Mouse (Mus musculus): ENCODE results near the gene Wdr25. TPM values are rescaled to one million over a fixed set of nuclear protein-coding genes. Genes with fewer than 3 reads are reported as not detected.

The Wdr25 gene
- total RNA-seq, 2 experiments from 2014 or later = 3.8 to 4.3 TPM

DNA sequence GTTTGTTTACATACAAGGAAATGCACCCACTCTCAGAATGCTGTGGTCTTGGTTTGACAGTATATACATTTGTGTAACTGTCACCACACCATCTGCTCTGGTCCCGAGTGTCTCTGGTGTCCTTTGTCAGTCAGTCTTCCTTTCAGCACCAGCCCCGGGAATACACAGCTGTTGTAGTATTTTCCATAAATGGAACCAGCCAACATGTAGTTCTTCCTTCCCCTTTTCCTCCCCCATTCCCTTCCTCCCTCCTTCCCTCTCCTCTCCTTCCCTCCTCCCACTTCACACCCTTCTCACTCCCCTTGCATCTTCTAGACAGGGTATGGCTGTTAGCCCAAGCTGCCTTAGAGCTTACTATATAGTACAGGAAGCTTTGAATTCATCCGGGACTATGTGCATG, 36.0 kb downstream of the Wdr25 start:
- DNase-seq = no peak
- intact Hi-C loops (cut with DNase I) = no loop called here

DNA sequence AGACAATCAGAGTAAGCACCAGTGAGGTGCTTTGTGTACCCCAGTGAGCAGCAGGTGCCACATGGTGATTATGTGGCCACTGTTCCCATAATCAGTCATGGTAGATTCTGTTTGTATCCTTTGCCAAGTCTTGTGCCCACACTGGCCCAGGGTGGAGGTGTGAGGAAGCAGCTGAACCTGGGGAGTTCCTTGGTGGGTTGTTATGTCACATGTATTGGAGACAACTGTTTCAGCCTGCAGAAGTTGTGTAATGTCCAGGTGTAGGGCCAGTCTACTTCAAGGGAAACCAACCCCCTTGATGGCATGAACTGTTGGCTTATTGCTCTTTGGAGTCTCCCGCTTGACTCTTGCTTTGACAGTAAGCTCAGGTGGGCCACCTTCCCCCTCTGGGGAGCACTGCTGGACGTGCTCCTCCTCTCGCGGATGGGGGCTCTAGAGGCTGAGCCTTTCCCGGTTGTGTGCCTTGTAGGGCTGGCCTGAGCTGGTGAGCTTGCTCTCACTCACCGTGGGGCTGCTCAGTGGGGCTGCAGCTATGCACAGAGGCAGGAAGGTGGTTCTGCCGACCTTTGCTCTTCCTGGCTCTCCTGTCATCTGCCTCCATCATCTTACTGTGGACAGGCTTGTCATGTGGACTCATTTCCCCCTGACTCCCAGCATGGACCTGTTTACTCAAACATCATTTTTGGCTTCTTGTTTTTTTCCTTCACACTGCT, 38.1 kb downstream of the Wdr25 start:
- no peak for DNase-seq
- intact Hi-C loops (cut with DNase I) = no loop called here

DNA sequence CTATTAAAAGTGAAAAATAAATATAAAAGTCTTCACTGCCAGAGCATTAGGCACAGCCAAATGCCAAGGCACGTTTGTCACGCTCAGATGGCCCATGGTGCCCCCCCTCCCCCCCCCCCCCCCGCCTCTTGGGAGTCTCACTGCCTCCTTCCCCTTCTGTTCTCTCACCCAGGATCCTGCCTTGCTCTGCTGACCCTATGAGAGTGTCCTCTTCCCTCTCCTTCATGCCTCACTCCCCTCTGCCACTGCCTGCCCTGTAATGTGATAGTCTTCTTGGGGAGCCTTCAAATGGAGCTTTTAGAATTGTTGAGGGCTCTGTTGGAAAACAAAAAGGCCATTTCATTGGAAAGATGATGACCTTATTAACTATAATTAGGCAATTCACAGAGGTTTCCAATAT, 38.7 kb downstream of the Wdr25 start:
- intact Hi-C loops (cut with DNase I) = no loop called here
- no peak for DNase-seq

DNA sequence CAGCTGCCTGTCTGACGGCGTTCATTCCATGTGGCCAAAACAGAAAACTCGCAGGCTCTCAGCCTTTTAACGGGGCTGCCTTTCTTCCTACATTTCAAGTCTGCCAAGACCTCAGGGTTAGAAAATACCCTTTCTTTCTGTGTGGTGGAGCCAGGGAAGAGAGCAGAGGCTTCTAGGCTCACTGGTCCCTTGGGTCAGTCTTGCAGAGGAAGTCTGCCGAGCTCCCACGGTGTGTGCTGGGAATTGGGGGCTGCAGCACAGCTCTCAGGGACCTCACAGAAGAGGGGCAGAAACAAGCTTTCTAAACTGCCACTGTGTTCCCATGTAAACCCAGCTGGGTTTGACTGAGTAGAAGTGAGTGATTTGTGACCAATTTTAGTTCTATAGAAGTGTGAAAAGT, 40.8 kb downstream of the Wdr25 start:
- no peak for DNase-seq
- intact Hi-C loops (cut with DNase I) = no loop called here

DNA sequence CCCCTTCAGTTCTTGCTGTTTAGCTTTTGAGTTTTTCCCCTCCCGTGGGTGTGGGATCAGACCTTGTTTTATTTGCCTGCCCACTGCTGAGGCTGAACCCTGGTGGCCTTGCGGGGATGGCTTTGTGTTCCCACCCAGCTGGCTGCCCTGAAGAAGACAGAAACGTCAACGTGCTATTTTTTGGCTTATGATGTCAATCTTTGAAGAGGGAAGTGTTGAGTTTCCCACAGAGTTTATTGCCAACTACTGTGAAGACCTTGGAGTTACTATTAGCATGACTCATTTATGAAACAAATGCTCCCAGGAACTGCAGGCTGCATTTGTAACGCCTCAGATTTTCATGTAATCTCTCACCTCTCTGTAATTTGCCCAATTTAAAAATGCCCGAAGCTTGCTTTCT, 43.4 kb downstream of the Wdr25 start:
- DNase-seq = peak in 1 of 2 experiments; percentile 21
- intact Hi-C loops (cut with DNase I) = no loop called here

DNA sequence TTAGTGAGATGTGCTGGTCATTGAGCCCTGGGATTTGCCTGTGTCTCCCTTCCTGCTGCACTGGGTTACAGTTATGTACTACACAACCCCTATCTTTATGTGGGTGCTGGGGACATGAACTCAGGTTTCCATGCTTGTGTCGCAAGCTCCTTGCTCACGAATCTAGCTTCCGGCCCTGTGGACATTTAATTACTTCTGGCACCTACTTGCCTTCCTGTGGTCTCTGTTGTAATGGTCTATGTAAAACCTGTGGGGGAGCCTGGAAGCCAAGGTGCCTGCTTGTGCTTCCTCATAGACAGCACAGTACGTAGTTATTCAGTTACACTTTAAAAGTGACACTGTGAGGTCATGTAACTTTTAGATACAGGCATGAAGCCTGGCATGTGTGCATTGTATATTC, 44.1 kb downstream of the Wdr25 start:
- intact Hi-C loops (cut with DNase I) = no loop called here
- no peak for DNase-seq

DNA sequence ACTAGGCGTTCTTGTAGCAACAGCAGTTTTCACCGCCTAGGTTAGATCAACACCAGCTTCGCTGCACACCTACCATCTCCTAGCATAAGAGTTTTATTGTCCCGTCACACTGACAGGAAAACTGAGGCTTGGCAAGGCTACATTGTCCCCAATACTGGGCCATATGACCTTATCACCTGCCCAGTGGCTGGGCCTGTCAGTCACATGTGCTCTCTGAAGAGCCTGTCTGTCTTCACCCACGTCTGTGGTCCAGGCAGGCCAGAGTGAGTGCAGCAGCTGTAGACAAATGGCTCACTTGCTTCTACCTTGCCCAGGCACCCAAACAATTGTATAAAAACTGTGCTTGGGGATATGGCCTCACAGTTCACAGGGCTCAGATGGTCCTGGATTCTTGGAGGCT, 45.4 kb downstream of the Wdr25 start:
- intact Hi-C loops (cut with DNase I) = no loop called here
- no peak for DNase-seq

DNA sequence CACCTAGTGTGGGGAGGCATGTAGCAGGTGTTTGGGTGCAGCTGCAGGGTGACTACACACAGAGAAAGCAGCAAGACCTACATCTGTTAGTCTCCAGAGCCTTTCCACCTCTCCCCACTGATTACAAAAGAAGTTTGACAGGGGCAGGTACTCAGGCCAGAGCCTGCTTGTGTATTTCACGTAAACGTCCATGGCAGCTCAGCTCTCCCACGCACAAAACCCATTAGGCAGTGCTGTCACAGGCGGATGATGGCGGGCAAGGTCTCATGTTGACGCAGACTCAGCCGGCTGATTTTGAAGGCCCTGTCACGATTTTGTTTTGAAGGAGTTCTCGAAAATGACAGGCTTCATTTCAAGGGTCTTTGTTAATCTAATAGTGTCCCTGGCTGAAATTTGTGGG, 45.9 kb downstream of the Wdr25 start:
- intact Hi-C loops (cut with DNase I) = no loop called here
- no peak for DNase-seq

DNA sequence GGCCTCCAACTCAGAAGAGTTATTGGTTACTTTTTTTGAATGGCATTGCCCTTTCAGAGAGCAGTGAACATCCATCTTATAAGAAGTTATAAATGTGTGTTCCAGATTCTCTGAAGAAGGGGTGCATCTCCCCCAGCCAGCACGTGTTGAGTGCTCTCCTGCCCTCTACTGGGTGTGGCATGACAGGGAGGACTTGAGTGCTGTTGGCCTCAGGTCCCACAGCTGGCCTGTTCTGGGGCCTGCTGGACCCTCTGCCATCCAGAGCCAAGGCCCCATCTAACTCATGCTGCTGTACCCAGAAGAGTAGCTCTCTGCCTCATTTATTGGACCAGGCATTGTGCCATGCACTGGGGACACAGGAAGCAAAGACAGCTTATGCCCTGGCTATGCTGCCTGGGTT, 46.8 kb downstream of the Wdr25 start:
- intact Hi-C loops (cut with DNase I) = no loop called here
- DNase-seq = no peak

DNA sequence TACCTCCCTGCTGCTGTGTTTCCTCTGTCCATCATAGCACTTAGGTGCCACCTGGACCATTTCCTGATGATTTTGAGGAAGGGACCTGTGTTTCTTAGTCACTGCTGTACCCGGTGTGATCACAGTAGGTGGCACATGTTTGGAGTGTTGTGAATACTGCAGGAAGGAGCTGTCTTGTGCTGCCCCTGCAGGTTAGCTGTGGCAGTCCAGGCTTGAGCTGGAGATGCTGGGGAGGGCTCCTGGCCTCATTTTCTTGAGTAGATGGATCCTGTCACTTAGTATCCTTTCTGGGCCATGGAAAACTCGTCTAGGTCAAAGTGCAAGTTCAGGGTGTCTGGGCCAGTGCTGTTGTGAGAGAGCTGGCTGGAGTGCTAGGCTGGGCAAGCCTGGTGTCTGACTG, 47.9 kb downstream of the Wdr25 start:
- DNase-seq = no peak
- intact Hi-C loops (cut with DNase I) = no loop called here

DNA sequence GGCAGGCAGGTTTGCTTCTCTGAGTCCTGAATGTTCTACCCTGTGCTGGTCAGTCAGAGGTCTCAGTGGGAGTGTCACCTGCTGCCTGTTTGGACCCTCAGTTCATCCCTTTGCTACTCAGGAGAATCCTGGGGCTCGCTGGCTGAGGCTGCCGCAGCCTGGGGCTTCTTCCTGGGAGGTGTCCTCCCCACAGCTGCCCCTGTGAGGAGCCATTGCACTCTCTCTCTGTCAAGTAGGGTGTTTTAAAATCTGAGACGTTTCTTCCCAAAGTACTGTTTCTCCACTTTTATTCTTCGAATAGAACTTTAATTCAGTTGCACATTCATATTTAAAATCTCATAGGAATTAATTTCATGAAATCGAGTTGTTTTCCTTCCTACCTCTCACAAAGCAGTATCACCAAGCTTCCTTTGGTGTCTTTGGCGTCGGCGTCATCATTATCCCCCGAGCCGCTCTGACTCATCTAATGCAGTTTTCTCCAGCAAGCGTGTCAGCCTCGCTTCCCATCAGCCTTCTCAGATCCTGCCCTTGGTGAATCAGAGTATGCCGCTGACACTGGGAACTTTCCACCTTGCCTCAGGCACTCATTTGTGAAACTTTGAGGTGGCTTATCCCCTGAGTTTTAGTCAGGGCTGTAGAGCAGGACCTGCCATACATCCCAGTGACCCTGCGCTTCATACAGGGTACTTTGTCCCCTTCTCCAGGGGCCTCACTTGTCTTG, 48.9 kb downstream of the Wdr25 start:
- DNase-seq = no peak
- intact Hi-C loops (cut with DNase I) = no loop called here

DNA sequence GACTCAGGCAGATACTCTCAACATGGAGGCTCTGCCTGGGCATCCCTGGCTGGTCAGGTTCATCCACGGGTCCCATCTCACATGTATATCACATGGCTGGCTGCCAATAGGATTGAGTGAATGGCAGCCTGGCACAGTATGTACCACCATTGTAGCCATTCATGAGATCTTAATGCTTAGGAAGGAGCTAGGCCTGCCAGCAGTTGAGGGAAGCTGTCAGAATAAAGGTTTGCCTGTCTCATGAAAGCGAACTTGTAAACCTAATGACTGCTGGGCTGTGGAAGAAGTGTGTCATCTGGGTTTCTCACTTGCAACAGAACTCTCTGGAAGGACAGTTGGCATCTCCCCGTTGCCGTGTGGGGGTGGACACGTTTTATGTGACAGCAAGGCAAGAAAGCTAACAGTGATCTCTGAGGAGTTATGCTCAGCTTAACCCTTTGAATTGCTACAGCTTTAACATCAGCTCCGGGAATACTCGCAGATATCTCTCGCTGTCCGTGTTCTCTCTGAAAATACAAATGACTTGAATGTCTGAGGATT, 59.6 kb downstream of the Wdr25 start:
- DNase-seq = no peak
- intact Hi-C loops (cut with DNase I) = no loop called here

DNA sequence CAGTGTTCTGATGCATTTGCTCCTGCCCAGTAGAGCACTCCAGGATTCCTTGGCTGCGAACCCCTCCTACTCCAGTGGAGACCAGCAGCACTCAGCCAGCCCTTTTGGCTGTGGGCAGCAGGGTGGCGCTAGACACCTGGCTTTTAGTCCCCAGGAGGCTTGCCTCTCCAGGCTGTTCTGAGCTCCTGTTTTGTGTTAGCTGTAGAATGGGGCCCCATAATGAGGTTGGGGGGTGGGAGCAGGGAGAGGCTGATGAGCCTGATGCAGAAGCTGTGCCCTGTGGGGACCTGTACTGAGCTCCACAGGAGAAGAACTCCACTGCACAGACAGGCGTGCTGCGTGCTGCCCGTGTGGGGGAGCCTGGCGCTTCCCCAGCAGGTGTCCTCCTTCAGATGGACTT, 60.4 kb downstream of the Wdr25 start:
- intact Hi-C loops (cut with DNase I) = loop anchor here (1.0 kb wide), 1 partner anchor 439 kb away; no protein-coding TSS in a partner anchor
- DNase-seq = peak in 1 of 2 experiments; percentile 6

DNA sequence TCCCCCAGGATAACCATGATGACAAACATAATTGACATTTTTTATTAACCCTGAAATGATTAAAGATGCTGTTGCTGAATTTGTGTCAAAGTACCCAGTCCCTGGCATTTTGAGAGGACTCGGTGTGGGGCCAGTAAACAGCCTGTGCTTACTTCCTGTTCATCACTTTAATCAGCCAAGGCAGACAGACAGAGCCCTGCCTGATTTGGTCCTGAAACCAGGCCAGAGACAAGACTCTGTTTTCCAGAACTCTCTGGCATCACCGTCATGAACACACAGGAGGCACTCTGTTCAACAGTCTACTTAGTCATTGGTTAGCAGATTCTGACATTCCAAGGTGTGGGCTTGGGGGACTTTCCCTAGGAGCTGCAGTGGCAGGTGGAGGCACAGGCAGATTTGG, 61.0 kb downstream of the Wdr25 start:
- intact Hi-C loops (cut with DNase I) = loop anchor here (1.0 kb wide), 1 partner anchor 439 kb away; no protein-coding TSS in a partner anchor
- DNase-seq = no peak

DNA sequence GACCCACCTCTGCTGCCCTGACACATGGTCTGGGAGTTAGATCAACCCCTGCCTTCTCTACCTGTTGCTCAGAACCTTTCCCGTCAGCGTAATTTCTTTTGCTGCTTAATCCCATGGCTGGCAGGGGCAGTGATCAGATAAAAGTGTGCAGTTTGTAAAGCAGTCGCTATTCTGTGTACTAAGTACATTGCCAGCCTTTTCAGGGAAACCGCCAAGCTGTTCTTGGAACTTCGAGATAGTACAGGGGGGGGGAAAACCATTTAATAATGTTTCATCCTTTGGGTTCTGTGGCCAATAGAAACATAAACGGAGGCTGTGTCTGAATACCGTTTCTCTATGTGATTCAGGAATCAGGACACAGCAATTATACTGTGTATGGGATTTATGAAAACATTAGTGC, 65.1 kb downstream of the Wdr25 start:
- DNase-seq = no peak

DNA sequence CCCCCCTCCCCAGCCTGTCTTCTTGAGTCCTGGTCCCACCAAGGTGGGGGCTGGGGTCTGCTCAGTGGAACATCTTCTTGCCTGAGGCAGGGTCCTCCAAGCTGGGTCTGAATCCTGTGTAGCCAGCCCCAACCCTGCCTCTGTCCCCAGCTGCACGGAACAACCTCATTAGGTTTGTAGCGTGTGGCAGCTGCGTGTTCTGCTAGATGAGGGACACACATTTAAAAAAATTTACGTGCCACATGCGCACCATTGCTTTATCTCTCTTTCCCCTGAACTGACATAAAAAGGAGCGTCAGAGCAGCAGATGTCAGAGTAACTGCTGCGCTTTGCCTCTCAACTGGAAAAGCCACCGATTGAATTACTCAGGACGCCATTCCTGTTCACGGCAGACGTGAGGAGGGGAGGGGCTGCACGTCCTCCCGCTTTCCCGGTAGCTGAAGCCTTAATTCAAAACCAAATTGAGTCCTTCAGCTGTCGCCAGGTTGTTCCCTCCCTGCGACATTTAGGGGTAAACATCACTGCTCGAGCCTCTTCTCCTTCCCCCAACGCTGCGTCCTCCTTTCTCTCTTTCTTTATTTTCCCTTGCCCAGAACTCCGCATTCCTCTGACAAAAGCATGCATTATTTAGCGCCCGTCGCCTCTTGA, 65.7 kb downstream of the Wdr25 start:
- intact Hi-C loops (cut with DNase I) = no loop called here
- no peak for DNase-seq

More for the DNA sequence above, 65.1 kb downstream of the Wdr25 start:
- intact Hi-C loops (cut with DNase I) = no loop called here

DNA sequence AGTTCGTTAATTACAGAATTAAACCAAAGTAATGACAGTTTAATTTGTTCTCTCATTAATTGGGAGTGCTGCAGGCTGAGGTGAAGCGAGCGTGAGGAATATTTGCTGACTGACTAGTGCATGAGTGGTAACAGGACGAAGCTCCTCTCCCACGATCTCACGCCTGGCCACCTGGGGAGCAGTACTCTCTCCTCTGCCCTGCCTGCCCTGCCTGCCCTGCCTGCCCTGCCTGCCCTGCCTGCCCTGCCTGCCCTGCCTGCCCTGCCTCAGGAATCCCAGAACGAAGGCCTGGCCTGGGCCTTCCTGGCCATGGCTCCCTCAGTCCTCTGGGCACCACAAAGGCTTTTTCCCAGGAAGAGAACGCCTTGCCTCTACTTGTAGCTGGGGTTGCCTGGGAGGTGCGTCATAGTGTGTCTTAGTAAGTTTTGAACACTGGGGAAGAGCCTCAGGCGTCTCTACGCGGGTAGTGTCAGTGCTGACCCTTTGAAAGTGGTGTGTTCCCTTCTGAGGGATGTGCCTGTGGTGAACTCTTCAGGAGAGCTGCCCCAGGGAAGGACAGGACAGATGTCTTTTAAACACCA, 66.3 kb downstream of the Wdr25 start:
- intact Hi-C loops (cut with DNase I) = no loop called here
- no peak for DNase-seq

DNA sequence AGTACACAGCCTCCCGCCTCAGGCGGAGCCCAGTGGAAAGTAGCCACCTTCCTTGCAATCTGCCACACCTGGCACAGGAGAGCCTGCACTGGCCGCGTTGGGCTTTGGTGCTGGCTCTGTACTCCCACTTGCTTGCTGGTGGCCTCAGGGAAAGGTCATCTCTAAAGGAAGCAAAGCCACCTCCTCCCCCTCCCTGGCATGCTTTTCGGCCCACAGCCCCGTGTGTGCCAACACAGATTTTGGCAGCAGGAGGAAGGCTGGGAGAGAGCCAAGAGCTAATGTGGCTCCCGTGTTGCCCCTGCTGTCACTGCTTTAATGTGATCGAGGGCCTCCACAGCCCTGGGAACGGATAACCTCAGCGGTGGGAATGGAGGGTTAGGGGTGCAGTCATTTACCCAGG, 66.8 kb downstream of the Wdr25 start:
- intact Hi-C loops (cut with DNase I) = no loop called here
- peak; percentile 54 to 61 for DNase-seq

DNA sequence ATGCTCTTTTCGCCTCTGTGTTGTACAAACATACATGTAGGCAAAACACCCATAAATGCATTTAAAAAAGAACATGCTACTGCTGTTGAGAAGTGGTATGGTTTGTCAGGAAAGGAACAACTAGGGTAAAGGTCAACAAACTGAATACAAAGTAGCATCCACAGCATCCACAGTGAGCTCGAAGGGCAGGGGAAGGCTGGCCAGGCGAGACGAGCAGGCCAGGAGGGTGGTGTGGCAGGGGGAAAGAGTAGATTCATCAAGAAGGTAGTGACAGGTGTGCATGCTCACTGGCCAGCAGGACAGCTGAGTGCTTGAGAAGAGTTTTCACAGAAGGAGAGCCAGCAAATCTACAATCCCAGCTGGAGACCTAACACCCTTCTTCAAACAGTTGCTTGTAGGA, 74.2 kb downstream of the Wdr25 start:
- no peak for DNase-seq
- intact Hi-C loops (cut with DNase I) = no loop called here

DNA sequence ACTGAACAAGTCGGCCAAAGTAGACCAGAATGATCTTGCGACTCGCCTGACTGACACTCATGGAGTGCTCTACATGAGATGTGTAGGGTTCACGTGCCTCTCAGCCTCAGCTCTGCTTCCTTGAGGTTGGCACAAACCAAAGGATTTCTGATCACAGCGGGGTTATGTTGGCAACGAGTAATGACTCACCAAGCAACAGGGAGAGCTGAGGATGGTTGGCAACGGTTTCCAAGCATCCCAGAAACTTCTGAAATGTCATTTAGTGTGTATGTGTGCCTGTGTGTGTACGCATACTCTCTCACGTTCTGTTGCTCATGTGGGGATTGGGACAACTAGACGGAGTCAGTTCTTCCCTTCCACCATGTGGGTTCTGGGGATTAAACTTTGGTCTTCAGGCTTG, 74.6 kb downstream of the Wdr25 start:
- intact Hi-C loops (cut with DNase I) = no loop called here
- DNase-seq = no peak

DNA sequence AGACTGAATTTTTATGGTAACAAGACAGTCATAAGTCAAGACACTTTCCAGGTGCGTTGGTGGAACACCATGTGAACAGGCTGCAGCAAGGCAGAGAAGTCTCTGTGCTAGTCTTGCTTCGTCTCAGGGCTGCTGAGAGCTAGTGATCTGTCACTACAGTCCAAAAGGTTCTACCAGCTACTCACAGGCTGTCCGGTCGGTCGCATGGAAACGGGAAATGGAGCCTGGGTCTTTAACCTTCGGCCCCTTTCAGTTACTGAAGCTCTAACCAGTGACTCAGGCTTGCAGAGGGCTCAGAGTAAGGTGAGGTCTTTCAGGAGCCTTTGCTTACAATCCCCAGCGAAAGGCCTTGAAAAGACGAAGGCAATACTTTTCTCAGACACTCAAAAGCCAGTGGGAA, 78.0 kb downstream of the Wdr25 start:
- intact Hi-C loops (cut with DNase I) = no loop called here
- no peak for DNase-seq

Measured in heart, postnatal 36 days (tissue).